Mouse (Mus musculus) forebrain, embryonic 16.5 days (tissue): ENCODE measurements at regions not wholly inside any gene's neighbourhood (a gene's known extent, or its start where the extent isn't known, plus 50 kb on each side); places are given as distances from the start of the nearest gene placed in this dataset.

Experiments
- ATAC-seq: fragments of 200-750 bp; cut with Nextera tagmentation; 2 replicates; pipeline ENCODE4 v1.8.0; 2017; ENCODE audit warnings: mild to moderate bottlenecking, moderate library complexity
- H3K27ac ChIP-seq: fragments of 300-500 bp; sonication (generic); 2 replicates; pipeline ENCODE4 v1.5.1; 2014; ENCODE audit warnings: low read length, control low read depth
- H3K27me3 ChIP-seq: fragments of 300-500 bp; sonication (generic); replicated peaks from 2 replicates; pipeline ENCODE4 v1.6.1; 2014; ENCODE audit warnings: low read length; ENCODE audit not compliant: control insufficient read depth, insufficient read depth
- H3K36me3 ChIP-seq: fragments of 300-500 bp; sonication (generic); 2 replicates; pipeline ENCODE4 v1.6.1; 2014; ENCODE audit not compliant: control insufficient read depth, insufficient read depth
- H3K4me1 ChIP-seq: fragments of 300-500 bp; sonication (generic); replicated peaks from 2 replicates; pipeline ENCODE4 v1.6.1; 2014; ENCODE audit warnings: low read length; ENCODE audit not compliant: control insufficient read depth, insufficient read depth
- H3K4me2 ChIP-seq: fragments of 300-500 bp; sonication (generic); 2 replicates; pipeline ENCODE4 v1.6.1; 2014; ENCODE audit warnings: mild to moderate bottlenecking, low read length, control low read depth
- H3K4me3 ChIP-seq: fragments of 300-500 bp; sonication (generic); replicated peaks from 2 replicates; pipeline ENCODE4 v1.5.1; 2014; ENCODE audit warnings: mild to moderate bottlenecking, low read length, control low read depth
- H3K9ac ChIP-seq: fragments of 300-500 bp; sonication (generic); replicated peaks from 2 replicates; pipeline ENCODE4 v1.6.1; 2014; ENCODE audit warnings: low read depth, low read length, control low read depth
- H3K9me3 ChIP-seq: fragments of 300-500 bp; sonication (generic); 2 replicates; pipeline ENCODE4 v1.6.1; 2016; ENCODE audit warnings: low read length; ENCODE audit not compliant: control insufficient read depth
- WGBS: fragments of 180-500 bp; shearing (Covaris S2); extraction: QIAGEN DNeasy Blood & Tissue Kit; methylation state at CpG from one replicate; pipeline ENCODE4 v1.1.7; 2014; 5-methylcytosine and 5-hydroxymethylcytosine counted together

- no peak for ATAC-seq
- Histone ChIP-seq H3K4me2 (no peak overlapping the region), H3K27ac (no peak overlapping the region), H3K4me1 (no peaks in the 10 kb centered on the region), H3K27me3 (no peaks in the 10 kb centered on the region), H3K36me3 (no peaks in the 10 kb centered on the region), H3K9ac (no peak overlapping the region), H3K9me3 (no peaks in the 10 kb centered on the region), H3K4me3 (no peak overlapping the region)
- WGBS = 89% methylated on average over 9 of the region's 9 CpGs
Measured at GRCm38 (mm10) chr17:41990804-41991203, 324.9 kb upstream of the Ptchd4 start.

- Histone ChIP-seq H3K4me1 (no peaks in the 10 kb centered on the region), H3K27ac (no peak overlapping the region), H3K4me3 (no peak overlapping the region), H3K9me3 (no peaks in the 10 kb centered on the region), H3K36me3 (no peaks in the 10 kb centered on the region), H3K4me2 (no peak overlapping the region), H3K9ac (no peak overlapping the region), H3K27me3 (no peaks in the 10 kb centered on the region)
- ATAC-seq = no peak
Measured at GRCm38 (mm10) chr17:42008415-42008814, 307.3 kb upstream of the Ptchd4 start.

- Histone ChIP-seq H3K27ac (no peak overlapping the region), H3K9ac (no peak overlapping the region), H3K4me1 (no peaks in the 10 kb centered on the region; the same call in 1 of the 2 replicates), H3K36me3 (no peaks in the 10 kb centered on the region), H3K9me3 (no peaks in the 10 kb centered on the region), H3K4me3 (no peak overlapping the region), H3K4me2 (no peak overlapping the region), H3K27me3 (no peaks in the 10 kb centered on the region)
- WGBS = 91% methylated on average over 2 of the region's 2 CpGs
- ATAC-seq = no peak
Measured at GRCm38 (mm10) chr17:42024295-42024694, 291.5 kb upstream of the Ptchd4 start.

GRCm38 (mm10) chr17:42027253-42027652 lies 288.5 kb upstream of the Ptchd4 start:
- Histone ChIP-seq H3K36me3 (no peaks in the 10 kb centered on the region), H3K4me2 (no peak overlapping the region), H3K4me3 (no peak overlapping the region), H3K9me3 (no peaks in the 10 kb centered on the region), H3K27ac (no peak overlapping the region), H3K9ac (no peak overlapping the region), H3K4me1 (no peaks in the 10 kb centered on the region; the same call in 1 of the 2 replicates), H3K27me3 (no peaks in the 10 kb centered on the region)
- no peak for ATAC-seq

GRCm38 (mm10) chr17:42029452-42029851 lies 286.3 kb upstream of the Ptchd4 start:
- no peak overlapping the region for H3K9ac ChIP-seq
- H3K27me3 ChIP-seq = no peaks in the 10 kb centered on the region
- H3K4me3 ChIP-seq = no peak overlapping the region
- no peak overlapping the region for H3K4me2 ChIP-seq
- no peaks in the 10 kb centered on the region for H3K9me3 ChIP-seq
- H3K36me3 ChIP-seq = no peaks in the 10 kb centered on the region
- ATAC-seq = no peak; the same call in 1 of the 2 replicates
- no peaks in the 10 kb centered on the region; the same call in 1 of the 2 replicates for H3K4me1 ChIP-seq
- WGBS = 32% methylated on average over 3 of the region's 3 CpGs
- no peak overlapping the region for H3K27ac ChIP-seq

GRCm38 (mm10) chr17:42037089-42037488 lies 278.7 kb upstream of the Ptchd4 start:
- H3K27ac ChIP-seq = no peak overlapping the region
- no peaks in the 10 kb centered on the region for H3K36me3 ChIP-seq
- no peaks in the 10 kb centered on the region for H3K4me1 ChIP-seq
- no peak overlapping the region for H3K4me2 ChIP-seq
- H3K27me3 ChIP-seq = no peaks in the 10 kb centered on the region
- 85% methylated on average over 2 of the region's 2 CpGs for WGBS
- no peak for ATAC-seq
- H3K9ac ChIP-seq = no peak overlapping the region
- no peak overlapping the region for H3K4me3 ChIP-seq
- H3K9me3 ChIP-seq = no peaks in the 10 kb centered on the region

GRCm38 (mm10) chr17:42049779-42050515 lies 265.8 kb upstream of the Ptchd4 start:
- H3K4me1 ChIP-seq = no peaks in the 10 kb centered on the region
- 82% methylated on average over 5 of the region's 5 CpGs for WGBS
- H3K4me2 ChIP-seq = no peak overlapping the region
- H3K9me3 ChIP-seq = no peaks in the 10 kb centered on the region
- H3K9ac ChIP-seq = no peak overlapping the region
- no peaks in the 10 kb centered on the region for H3K36me3 ChIP-seq
- peak; percentile 33; the same call in 1 of the 2 replicates for ATAC-seq
- no peak overlapping the region for H3K4me3 ChIP-seq
- H3K27me3 ChIP-seq = no peaks in the 10 kb centered on the region
- no peak overlapping the region for H3K27ac ChIP-seq

- no peak overlapping the region for H3K27ac ChIP-seq
- H3K4me3 ChIP-seq = no peak overlapping the region
- H3K4me2 ChIP-seq = no peak overlapping the region
- H3K9ac ChIP-seq = no peak overlapping the region
- WGBS = 75% methylated on average over 2 of the region's 2 CpGs
- no peaks in the 10 kb centered on the region for H3K4me1 ChIP-seq
- no peaks in the 10 kb centered on the region for H3K27me3 ChIP-seq
- H3K9me3 ChIP-seq = no peaks in the 10 kb centered on the region
- no peak for ATAC-seq
- H3K36me3 ChIP-seq = no peaks in the 10 kb centered on the region
Measured at GRCm38 (mm10) chr17:42090764-42091452, 224.8 kb upstream of the Ptchd4 start.

- Histone ChIP-seq H3K9me3 (no peaks in the 10 kb centered on the region), H3K9ac (no peak overlapping the region), H3K27me3 (no peaks in the 10 kb centered on the region), H3K27ac (no peak overlapping the region), H3K4me1 (no peaks in the 10 kb centered on the region), H3K4me2 (no peak overlapping the region), H3K36me3 (no peaks in the 10 kb centered on the region), H3K4me3 (no peak overlapping the region)
- WGBS = 83% methylated on average over 1 of the region's 1 CpGs
- no peak for ATAC-seq
Measured at GRCm38 (mm10) chr17:42113684-42114083, 202.1 kb upstream of the Ptchd4 start.
